Mouse (Mus musculus): ENCODE data around the gene Coro1c. TPM values are rescaled to one million over a fixed set of nuclear protein-coding genes. Genes with fewer than 3 reads are reported as not detected.

Gene Coro1c
- polyA plus RNA-seq (2015; fragmentation: Nextera tagmentation; extraction: Ambion mirVana): 71.3 and 75.3 TPM in 2 replicates

DNA sequence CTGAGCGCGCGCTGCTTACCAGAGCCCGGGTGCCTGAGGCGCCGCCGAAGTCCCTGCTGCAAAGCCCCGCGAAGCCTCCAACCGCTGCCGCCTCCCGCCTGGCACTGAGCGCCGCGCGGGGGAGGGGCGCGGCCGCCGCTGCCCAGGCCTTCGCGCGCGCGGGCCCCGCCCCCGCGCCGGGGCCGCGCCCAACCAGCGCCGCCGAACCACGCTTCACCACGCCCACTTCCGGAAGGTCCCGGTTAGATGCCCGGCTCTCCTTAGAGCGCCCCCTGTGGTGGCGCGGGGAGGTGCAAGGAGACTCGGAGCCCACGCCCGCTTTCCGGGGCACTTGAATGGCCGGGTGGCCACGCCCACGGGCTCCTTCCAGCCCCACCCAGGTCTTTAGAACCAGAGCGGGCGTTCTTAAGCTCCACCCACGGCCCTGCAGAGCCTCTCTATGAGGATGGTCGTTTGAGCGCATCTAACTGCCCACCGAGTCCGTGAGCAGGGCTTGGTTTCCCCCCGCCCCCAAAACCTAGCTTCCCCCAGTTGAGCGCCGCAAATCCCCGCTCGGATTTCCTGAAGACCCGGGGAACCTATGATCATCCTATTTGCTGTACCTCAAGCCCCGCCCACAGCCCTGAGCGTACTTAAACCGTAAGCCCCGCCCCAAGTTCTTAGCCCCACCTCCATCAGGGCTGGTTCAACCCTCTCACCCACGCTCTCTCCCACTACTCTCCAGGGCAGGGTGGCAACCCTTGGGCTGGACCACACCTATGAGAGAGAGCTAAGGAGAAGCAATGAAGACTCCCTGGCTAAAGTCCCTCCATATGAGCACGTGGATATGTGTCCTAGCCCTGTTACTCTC is at the start of gene Coro1c:
TSS of gene Coro1c (minus strand) at position 167 of the 850 bp plus-strand sequence.
- peak; percentile 98 for DNase-seq (ENCODE audit: low spot score)

- DNase-seq (ENCODE audit: low spot score): peak; percentile 83
These were observed 48.0 kb upstream of the Coro1c start for GRCm38 (mm10) chr5:113956510-113956909.

DNA sequence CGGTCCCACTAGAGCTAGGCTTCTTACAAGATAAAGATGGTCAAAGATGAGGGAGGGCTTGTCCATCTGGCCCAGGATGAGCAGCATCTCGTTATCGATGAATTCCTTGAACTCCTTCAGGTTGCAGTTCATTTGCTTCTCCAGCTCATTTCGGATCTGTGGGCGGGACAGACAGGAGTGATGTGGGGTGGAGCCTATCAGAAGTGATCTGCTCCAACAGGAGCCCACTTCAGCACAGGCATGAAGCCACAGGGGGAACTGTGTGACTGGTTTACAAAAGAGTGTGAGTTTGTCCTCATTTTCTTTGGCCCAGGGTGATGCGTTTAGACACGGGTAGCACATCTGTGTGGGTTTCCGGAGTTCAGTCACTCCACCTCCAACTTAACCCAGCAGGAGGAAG is 47.1 kb upstream of the Coro1c start:
- no peak for DNase-seq (ENCODE audit: low spot score)

DNA sequence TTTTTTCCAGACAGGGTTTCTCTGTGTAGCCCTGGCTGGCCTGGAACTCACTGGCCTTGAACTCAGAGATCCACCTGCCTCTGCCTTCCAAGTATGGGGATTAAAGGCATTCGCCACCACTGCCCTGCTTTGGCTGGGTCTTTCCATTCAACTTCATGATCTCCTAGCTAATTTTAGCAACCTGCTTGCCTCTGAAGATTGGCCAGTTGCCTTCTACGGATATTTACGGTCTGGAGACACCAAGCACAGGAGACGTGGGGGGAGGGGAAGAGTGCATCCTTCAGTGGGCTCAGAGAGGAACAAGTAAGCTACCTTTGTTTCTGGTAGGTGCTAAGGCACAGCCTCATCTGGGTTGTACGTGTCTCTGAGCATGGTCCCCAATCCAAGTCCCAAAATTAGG is 46.7 kb upstream of the Coro1c start:
- DNase-seq (ENCODE audit: low spot score): no peak

DNA sequence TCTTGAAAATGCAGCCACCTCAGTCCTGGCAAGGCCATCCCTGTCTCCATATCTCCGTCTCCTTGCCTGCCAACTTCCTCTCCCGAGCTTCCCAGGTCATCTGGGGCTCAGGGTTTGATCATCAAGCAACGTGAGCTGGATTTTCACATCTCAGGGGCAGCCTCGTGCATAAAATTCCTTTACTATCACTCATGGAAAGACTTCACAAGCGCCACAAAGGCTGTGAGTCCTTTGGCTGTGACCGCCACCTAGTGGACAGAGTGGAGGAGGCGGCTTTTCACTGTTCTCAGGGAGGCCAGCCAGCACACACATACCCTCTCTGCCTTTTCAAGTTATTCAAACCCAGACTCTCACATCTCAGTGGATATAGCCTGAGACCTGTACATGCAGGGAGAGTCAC is 45.9 kb upstream of the Coro1c start:
- DNase-seq (ENCODE audit: low spot score): peak; percentile 75

- peak; percentile 34 for DNase-seq (ENCODE audit: low spot score)
These were observed 44.0 kb upstream of the Coro1c start for GRCm38 (mm10) chr5:113952519-113952918.

GRCm38 (mm10) chr5:113951693-113952071 is 43.1 kb upstream of the Coro1c start:
- DNase-seq (ENCODE audit: low spot score): no peak

DNA sequence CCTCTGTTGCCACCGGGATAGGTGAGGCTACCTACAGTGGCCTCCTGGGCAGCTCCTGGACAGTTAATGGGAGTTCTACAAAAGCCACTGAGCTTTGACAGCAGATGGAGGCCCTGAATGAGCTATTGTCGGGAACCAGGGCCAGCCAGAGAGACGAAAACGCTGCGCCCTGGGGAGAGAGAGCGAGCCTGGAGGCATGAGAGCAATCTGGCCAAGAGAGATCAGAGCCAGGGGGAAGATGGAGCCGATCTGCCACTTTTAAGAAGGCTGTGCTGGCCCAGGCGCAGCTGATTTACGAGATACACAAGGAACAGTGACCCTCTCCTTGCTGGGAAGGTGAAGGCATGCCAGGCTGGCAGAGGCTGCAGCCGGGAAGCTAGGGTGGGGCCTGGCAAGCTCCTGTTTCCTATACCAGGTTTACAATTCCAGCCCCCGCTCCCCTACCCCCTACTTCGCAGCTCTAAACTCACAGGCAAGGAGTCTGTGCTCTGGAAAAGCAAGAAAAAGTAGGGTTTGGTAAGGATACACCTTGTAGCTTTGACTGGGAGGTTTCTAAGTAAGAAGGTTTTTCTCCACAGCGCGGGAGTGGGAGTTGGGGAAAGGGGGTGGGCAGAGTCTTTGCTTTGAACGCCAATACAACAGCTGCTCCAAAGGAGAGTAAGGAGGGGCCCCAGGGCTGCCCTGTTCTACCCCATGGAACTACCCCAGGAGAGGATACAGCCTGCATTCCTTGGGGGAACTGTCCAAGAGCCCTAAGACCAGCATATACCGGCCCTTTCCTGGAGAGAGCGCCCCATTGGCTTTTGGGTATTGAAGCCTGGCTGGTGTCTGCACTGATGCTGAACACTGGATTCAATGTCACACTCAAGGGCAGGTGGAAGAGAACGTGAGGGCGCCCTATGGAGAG is 42.5 kb upstream of the Coro1c start:
- DNase-seq (ENCODE audit: low spot score): no peak

DNA sequence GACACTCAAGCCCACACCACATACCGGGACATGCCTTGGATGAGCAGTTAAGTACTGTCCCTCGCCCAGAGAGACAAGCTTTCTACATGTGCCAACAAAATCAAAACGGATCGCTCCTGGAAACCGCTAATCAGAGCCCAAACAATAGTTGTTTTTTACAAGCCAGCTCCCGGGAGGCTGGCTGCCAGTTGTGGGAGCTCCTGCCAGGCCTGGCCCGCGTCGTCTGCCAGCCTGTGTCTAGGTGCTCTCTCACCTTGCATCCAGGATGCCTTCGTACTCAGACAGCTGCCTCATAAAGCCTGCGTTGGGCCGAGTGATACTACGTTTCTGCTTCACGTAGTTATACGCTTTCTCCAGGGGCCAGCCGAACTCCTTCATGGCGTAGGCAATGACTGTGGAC is 41.6 kb upstream of the Coro1c start:
- no peak for DNase-seq (ENCODE audit: low spot score)

DNA sequence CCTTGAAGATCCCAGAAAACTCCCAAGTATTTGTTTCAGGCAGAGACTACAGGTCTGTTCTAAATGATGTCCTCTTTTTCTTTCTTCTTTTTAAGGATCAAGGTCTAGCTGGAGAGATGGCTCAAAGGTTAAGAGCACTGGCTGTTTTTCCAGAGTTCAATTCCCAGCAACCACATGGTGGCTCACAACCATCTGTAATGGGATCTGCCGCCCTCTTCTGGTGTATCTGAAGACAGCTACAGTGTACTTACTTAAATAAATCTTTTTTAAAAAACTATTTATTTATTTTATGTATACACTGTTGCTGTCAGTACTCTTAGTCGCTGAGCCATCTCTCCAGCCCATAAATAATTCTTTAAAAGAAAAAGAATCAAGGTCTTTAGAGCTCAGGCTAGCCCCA is 38.7 kb upstream of the Coro1c start:
- no peak for DNase-seq (ENCODE audit: low spot score)

DNA sequence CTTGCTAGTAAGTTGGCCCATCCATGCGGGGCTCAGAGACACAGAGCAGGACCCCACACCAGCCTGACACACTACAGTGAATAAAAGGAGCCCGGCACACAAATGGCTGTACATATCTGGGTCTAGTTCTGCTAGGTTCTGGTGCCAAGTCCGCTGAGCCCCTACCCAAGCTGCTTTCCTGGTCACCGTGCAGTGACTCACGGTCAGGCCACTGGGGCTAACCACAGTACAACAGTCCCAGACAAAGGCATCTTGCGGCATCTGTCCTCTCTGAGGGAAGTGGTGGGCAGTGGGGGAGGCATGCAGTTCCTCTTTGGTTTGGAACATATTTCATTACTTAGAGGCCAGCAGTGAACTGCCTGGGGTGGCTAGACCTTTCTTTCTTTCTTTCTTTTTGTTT is 36.6 kb upstream of the Coro1c start:
- no peak for DNase-seq (ENCODE audit: low spot score)

GRCm38 (mm10) chr5:113943328-113943727 is 34.8 kb upstream of the Coro1c start:
- DNase-seq (ENCODE audit: low spot score): no peak

GRCm38 (mm10) chr5:113942580-113942979 is 34.0 kb upstream of the Coro1c start:
- DNase-seq (ENCODE audit: low spot score): peak; percentile 15

DNA sequence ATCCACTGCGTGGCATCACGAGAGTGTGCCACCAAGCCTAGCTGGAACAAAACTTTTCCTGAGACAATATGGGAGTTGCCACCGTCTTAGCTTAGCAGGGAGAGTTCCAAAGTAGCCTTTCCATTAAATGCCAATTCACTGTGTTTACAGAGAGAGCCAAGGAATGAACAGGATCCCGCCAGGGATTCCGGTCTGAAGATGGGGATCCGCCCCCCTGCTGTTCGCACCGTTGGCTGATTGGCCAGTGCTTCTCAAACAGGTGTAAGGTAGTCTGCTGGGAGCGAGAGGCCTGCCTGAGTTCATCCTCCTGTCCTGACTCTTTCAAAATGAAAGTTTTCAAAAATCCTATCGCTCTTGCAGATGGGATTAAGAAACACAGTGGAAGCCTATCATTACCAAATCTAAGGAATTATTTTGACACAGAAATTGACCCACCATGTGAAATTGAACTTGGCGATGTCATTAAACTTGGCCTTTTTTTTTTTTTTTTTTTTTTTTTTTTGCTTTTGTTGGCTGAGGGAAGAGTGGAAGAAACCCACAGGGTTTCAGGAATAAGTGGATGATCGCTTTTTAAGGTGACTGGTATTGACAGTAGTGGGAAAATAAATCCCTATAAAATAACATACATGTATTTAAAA is 30.8 kb upstream of the Coro1c start:
- no peak for DNase-seq (ENCODE audit: low spot score)

DNA sequence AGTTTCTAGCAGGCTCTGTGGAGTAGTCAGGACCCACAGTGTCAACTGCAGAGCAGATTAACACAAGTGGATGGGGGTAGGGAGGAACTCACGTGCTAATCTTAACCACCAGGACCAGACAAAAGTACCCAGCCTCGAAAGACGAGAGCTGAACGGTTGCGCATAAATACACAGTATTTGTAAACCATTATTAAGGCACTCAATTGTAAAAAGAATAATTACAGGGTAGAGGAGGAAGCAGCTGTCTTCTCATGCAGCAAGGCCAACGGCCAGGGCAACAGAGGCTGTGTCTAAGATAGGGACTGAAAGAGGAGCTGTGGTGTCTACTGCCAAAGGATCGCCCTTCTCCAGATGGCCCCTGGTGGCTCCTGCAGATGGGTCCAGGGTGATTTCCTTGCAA is 29.1 kb upstream of the Coro1c start:
- no peak for DNase-seq (ENCODE audit: low spot score)

GRCm38 (mm10) chr5:113933889-113934288 is 25.3 kb upstream of the Coro1c start:
- DNase-seq (ENCODE audit: low spot score): no peak

DNA sequence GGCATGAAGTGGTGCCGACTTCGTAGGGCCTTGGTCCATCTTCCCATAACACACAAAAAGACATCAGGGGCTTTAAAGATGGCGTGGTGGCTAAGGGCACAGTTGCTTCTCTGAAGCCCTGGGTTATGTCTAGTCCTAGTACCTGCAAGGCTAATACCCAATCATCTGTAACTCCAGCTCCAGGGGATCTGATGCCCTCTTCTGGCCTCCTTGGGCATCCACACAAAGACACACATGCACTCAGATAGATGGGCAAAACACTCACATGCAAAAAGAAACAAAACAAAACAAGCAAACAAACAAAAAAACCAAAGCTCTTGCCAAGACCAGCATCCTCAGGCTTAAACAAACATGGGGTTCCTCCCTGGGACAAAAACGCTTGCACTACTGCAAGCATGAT is 24.9 kb upstream of the Coro1c start:
- no peak for DNase-seq (ENCODE audit: low spot score)

DNA sequence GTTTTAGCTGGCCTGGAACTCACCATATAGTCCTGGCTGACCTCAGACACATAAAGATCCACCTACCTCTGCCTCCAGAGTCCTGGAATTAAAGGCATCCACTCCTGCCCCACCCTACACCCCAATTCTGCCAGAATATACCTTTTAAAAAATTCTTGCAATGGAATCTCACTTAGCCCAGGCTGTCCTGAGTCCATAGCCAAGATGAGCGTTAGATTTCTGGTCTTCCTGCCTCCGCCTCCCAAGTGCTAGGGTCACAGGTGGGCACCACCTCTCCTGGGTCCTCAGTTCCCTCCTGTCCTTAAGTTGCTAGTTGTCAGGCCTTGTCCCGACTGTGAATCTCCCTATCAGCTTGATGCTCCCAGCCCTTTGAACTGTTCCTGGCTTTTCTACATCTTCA is 23.8 kb upstream of the Coro1c start:
- no peak for DNase-seq (ENCODE audit: low spot score)

- DNase-seq (ENCODE audit: low spot score): peak; percentile 30
These were observed 22.4 kb upstream of the Coro1c start for GRCm38 (mm10) chr5:113930648-113931609.

DNA sequence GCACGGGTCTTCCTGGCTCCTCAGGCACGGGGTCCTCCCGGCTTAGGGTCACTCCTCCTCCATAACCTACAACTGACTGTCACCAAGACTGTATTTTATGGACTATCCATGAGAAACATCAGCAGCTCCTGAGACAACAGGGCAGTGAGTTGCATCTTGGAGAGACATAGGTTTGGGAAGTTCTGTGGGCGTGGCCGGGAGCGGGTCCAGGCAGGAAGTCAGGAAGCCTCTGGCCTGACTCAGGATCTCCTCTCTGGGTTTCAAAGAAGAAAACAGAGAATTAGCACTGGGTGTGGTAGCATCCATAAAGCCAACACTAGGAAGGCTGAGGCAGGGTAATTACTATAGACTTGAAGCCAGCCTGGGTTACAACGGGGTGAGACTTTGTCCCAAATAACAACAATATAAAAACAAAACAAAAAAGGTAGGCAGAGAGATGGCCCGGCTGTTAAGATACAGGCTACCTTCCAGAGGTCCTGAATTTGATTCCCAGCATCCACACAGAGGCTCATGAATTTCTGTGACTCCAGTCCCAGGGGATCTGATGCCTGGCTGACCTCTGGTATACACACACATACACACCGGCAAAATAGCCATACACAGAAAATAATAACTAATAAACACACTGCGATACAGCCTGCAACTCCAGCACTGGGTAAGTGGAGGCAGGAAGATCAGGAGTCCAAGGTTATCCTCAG is 21.5 kb upstream of the Coro1c start:
- no peak for DNase-seq (ENCODE audit: low spot score)

Data from thymus, postnatal 0 days (tissue).